In the genomic region with DNA sequence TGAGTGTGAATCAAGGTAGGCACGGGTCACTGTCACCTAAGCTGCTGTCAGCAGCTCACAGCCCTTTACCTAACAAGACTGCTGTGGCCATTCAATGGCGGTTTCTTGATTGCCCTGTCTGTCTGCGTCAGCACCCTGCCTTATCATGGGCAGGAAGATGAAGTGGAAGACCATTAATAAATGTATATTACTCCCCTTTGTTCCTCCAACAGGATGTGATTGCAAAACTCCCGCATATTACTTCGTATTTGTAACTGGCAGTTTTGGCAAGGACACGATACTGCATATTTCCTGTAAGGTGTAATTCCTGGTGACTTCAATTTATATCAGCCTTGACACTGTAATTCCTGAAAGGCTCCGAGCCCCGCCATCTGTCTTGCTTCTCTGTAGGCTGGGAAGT, we compare ENCODE assay signal across 15 mouse cellular contexts. TPM values are rescaled to one million over a fixed set of nuclear protein-coding genes. Genes with fewer than 3 reads are reported as not detected.
DNase-seq lines count a peak whose midpoint lies in the region; ATAC-seq and TF ChIP-seq lines count a peak whose summit lies in the region.
"Had no signal": no experiment of that assay in that cellular context is flagged by ENCODE, and none has a peak within 500 bp of the region (broad histone marks: within the 10 kb centered on the region; RNA-seq: fewer than 3 reads in every experiment).

No protein-coding gene starts in this region.

- no peak overlapping the region for H3K27ac ChIP-seq in heart, embryonic 12.5 days (ENCODE audit: poor library complexity, severe bottlenecking)
- H3K27ac ChIP-seq in heart, embryonic 11.5 days (ENCODE audit: low read depth, low read length), result no peak overlapping the region
- H3K27ac ChIP-seq in midbrain, embryonic 12.5 days (replicated peaks), result peak overlapping the region; percentile 42; the same call in 1 of the 2 replicates
- H3K27ac ChIP-seq in midbrain, postnatal 0 days (ENCODE audit: low read depth, low read length), result no peak overlapping the region
- peak overlapping the region; percentile 0; the same call in 1 of the 2 replicates for H3K27ac ChIP-seq in intestine, postnatal 0 days (ENCODE audit: low read depth, low read length)
- H3K27ac ChIP-seq: layer of hippocampus, adult 2 months; liver, embryonic 13.5 days had no signal

- no peak overlapping the region for H3K4me3 ChIP-seq in heart, embryonic 12.5 days
- H3K4me3 ChIP-seq in heart, embryonic 11.5 days (ENCODE audit: low read depth, low read length), result no peak overlapping the region
- no peak overlapping the region for H3K4me3 ChIP-seq in midbrain, embryonic 12.5 days
- no peak overlapping the region for H3K4me3 ChIP-seq in midbrain, postnatal 0 days (ENCODE audit: low read depth, low read length)
- H3K4me3 ChIP-seq in intestine, postnatal 0 days (ENCODE audit: low read depth, low read length), result no peak overlapping the region
- H3K4me3 ChIP-seq: erythroblast, embryonic 14.5 days; layer of hippocampus, adult 2 months; liver, embryonic 13.5 days had no signal

- H3K9me3 ChIP-seq in heart, embryonic 12.5 days (replicated peaks), result peaks cover 8% of the 10 kb centered on the region
- 0 out of 2 replicates have a peak, but pooled peaks cover 2% of the 10 kb centered on the region for H3K9me3 ChIP-seq in heart, embryonic 11.5 days (replicated peaks; ENCODE audit: control insufficient read depth, low read length)
- peaks cover 6% of the 10 kb centered on the region; the same call in 1 of the 2 replicates for H3K9me3 ChIP-seq in midbrain, embryonic 12.5 days
- no peaks in the 10 kb centered on the region for H3K9me3 ChIP-seq in midbrain, postnatal 0 days (ENCODE audit: low read length)
- no peaks in the 10 kb centered on the region for H3K9me3 ChIP-seq in intestine, postnatal 0 days (ENCODE audit: control insufficient read depth)

- ATAC-seq in heart, embryonic 12.5 days (ENCODE audit: insufficient number of reproducible peaks, low FRiP score), result no peak
- no peak for ATAC-seq in heart, embryonic 11.5 days (replicated peaks; ENCODE audit: insufficient number of reproducible peaks, low FRiP score, low TSS enrichment)
- ATAC-seq in midbrain, embryonic 12.5 days (ENCODE audit: low FRiP score, low read depth), result no peak
- ATAC-seq in midbrain, postnatal 0 days (ENCODE audit: low FRiP score), result no peak
- peak; percentile 57 for ATAC-seq in intestine, postnatal 0 days

- H3K27me3 ChIP-seq in heart, embryonic 12.5 days (replicated peaks), result no peaks in the 10 kb centered on the region
- H3K27me3 ChIP-seq in heart, embryonic 11.5 days (ENCODE audit: control insufficient read depth, insufficient read depth, low read length), result peaks cover 3% of the 10 kb centered on the region; the same call in 1 of the 2 replicates
- no peaks in the 10 kb centered on the region for H3K27me3 ChIP-seq in midbrain, embryonic 12.5 days
- no peaks in the 10 kb centered on the region for H3K27me3 ChIP-seq in midbrain, postnatal 0 days (ENCODE audit: insufficient read depth, low read length)
- no peaks in the 10 kb centered on the region for H3K27me3 ChIP-seq in intestine, postnatal 0 days (replicated peaks; ENCODE audit: control insufficient read depth, insufficient read depth, low read length)
- H3K27me3 ChIP-seq: liver, embryonic 13.5 days had no signal

- DNase-seq in midbrain, postnatal 0 days (ENCODE audit: low spot score), result no peak
- no peak for DNase-seq in adrenal gland, postnatal 10 days
- no peak for DNase-seq in layer of hippocampus, adult 18-20 months (ENCODE audit: low spot score in 2 of 2)
- DNase-seq in gastrocnemius, adult 18-20 months (ENCODE audit: low spot score), result no peak
- DNase-seq: cerebellum, adult 11-12 months; embryo, embryonic 11 days; heart, adult 18-20 months; liver, embryonic 13.5 days; thymus, adult 18-20 months had no signal

- peaks cover 9% of the 10 kb centered on the region for H3K36me3 ChIP-seq in heart, embryonic 12.5 days
- H3K36me3 ChIP-seq in heart, embryonic 11.5 days (ENCODE audit: control insufficient read depth, insufficient read depth, low read length), result peaks cover 3% of the 10 kb centered on the region; the same call in 1 of the 2 replicates
- H3K36me3 ChIP-seq in midbrain, embryonic 12.5 days, result peaks cover 24% of the 10 kb centered on the region
- no peaks in the 10 kb centered on the region for H3K36me3 ChIP-seq in midbrain, postnatal 0 days (ENCODE audit: insufficient read depth, low read length)
- H3K36me3 ChIP-seq in intestine, postnatal 0 days (ENCODE audit: control insufficient read depth, insufficient read depth), result peaks cover 6% of the 10 kb centered on the region; the same call in 1 of the 2 replicates

- H3K9ac ChIP-seq in heart, embryonic 12.5 days, result no peak overlapping the region
- no peak overlapping the region for H3K9ac ChIP-seq in heart, embryonic 11.5 days (ENCODE audit: low read depth, low read length)
- no peak overlapping the region for H3K9ac ChIP-seq in midbrain, embryonic 12.5 days (replicated peaks)
- H3K9ac ChIP-seq in midbrain, postnatal 0 days (replicated peaks; ENCODE audit: low read length, poor library complexity, severe bottlenecking), result no peak overlapping the region
- H3K9ac ChIP-seq in intestine, postnatal 0 days (ENCODE audit: low read depth, low read length), result no peak overlapping the region
- H3K9ac ChIP-seq: liver, embryonic 13.5 days had no signal

- peak overlapping the region; percentile 26 for H3K4me2 ChIP-seq in heart, embryonic 12.5 days
- no peak overlapping the region for H3K4me2 ChIP-seq in heart, embryonic 11.5 days
- H3K4me2 ChIP-seq in midbrain, embryonic 12.5 days (replicated peaks), result no peak overlapping the region
- no peak overlapping the region for H3K4me2 ChIP-seq in midbrain, postnatal 0 days (ENCODE audit: low read depth, low read length, poor library complexity, severe bottlenecking)
- no peak overlapping the region for H3K4me2 ChIP-seq in intestine, postnatal 0 days (replicated peaks; ENCODE audit: low read depth)
- H3K4me2 ChIP-seq: liver, embryonic 13.5 days had no signal

- 39% methylated on average over 8 of the region's 8 CpGs for WGBS in heart, embryonic 12.5 days
- 42% methylated on average over 8 of the region's 8 CpGs for WGBS in heart, embryonic 11.5 days (ENCODE audit: insufficient replicate concordance)
- 85% methylated on average over 8 of the region's 8 CpGs for WGBS in midbrain, embryonic 12.5 days
- 73% methylated on average over 8 of the region's 8 CpGs for WGBS in midbrain, postnatal 0 days
- 18% methylated on average over 8 of the region's 8 CpGs for WGBS in intestine, postnatal 0 days

- H3K4me1 ChIP-seq in heart, embryonic 12.5 days (replicated peaks), result peaks cover 47% of the 10 kb centered on the region
- peaks cover 40% of the 10 kb centered on the region for H3K4me1 ChIP-seq in heart, embryonic 11.5 days (ENCODE audit: control insufficient read depth, insufficient read depth, low read length)
- peaks cover 29% of the 10 kb centered on the region for H3K4me1 ChIP-seq in midbrain, embryonic 12.5 days
- no peaks in the 10 kb centered on the region; the same call in 1 of the 2 replicates for H3K4me1 ChIP-seq in midbrain, postnatal 0 days (ENCODE audit: insufficient read depth, low read length)
- H3K4me1 ChIP-seq in intestine, postnatal 0 days (replicated peaks; ENCODE audit: control insufficient read depth, insufficient read depth, low read length), result peaks cover 14% of the 10 kb centered on the region

- TF ChIP-seq CTCF in midbrain, postnatal 0 days (IDR thresholded peaks at IDR 0.05), result no peak
- TF ChIP-seq CTCF in intestine, postnatal 0 days (IDR thresholded peaks at IDR 0.05; ENCODE audit: low read depth), result no peak

RNA-seq across cellular contexts. Expression of gene Galnt2, which starts 9.7 kb away (rescaled TPM):
- polyA plus RNA-seq in heart, embryonic 12.5 days (2016; fragmentation: Nextera tagmentation; extraction: Ambion mirVana), result 77.9 and 80.9 TPM in 2 replicates
- 63.2 and 72.3 TPM in 2 replicates for polyA plus RNA-seq in heart, embryonic 11.5 days (2014; fragmentation: Nextera tagmentation; extraction: Ambion mirVana)
- 80.7 and 86.2 TPM in 2 replicates for polyA plus RNA-seq in midbrain, embryonic 12.5 days (2016; fragmentation: Nextera tagmentation; extraction: Ambion mirVana)
- total RNA-seq in midbrain, postnatal 0 days (2014; rRNA removed), result 51.3 and 80.9 TPM in 2 replicates
- 65.4 and 66.4 TPM in 2 replicates for polyA plus RNA-seq in midbrain, postnatal 0 days (2015; fragmentation: Nextera tagmentation; extraction: Ambion mirVana)
- 44.0 and 48.7 TPM in 2 replicates for polyA plus RNA-seq in intestine, postnatal 0 days (2015; fragmentation: Nextera tagmentation; extraction: Ambion mirVana)
- 10 to 100 TPM; 60.1 to 67.6 TPM for total RNA-seq in adrenal gland, postnatal 10 days (2021)
- 10 to 100 TPM; 41.5 to 48.8 TPM for total RNA-seq in layer of hippocampus, adult 18-20 months (2021)
- 10 to 100 TPM; 40.3 to 42.5 TPM for total RNA-seq in gastrocnemius, adult 18-20 months (2021)

Comparison
In these comparisons a context has a peak if more than half of its experiments do, and no peak if none do; other contexts are left out.
1. H3K27ac ChIP-seq: peak in midbrain, embryonic 12.5 days (single experiment) and intestine, postnatal 0 days (single experiment); none in heart, embryonic 12.5 days (single experiment), heart, embryonic 11.5 days (single experiment) and midbrain, postnatal 0 days (single experiment).